Mouse (Mus musculus) hindbrain, embryonic 13.5 days (tissue): ENCODE data around the gene Pth. TPM values are rescaled to one million over a fixed set of nuclear protein-coding genes. Genes with fewer than 3 reads are reported as not detected.

ENCODE experiments used
- ATAC-seq: fragments of 200-750 bp; cut with Nextera tagmentation; 2 replicates; pipeline ENCODE4 v1.8.0; 2017; ENCODE audit warnings: moderate TSS enrichment; ENCODE audit not compliant: low FRiP score
- H3K27ac ChIP-seq: fragments of 300-500 bp; sonication (generic); 2 replicates; pipeline ENCODE4 v1.5.1; 2015; ENCODE audit warnings: inconsistent platforms, mild to moderate bottlenecking, moderate library complexity
- H3K27me3 ChIP-seq: fragments of 300-500 bp; sonication (generic); 2 replicates; pipeline ENCODE4 v1.6.1; 2015; ENCODE audit warnings: mild to moderate bottlenecking, inconsistent platforms
- H3K36me3 ChIP-seq: fragments of 300-500 bp; sonication (generic); 2 replicates; pipeline ENCODE4 v1.6.1; 2015; ENCODE audit warnings: mild to moderate bottlenecking, inconsistent platforms
- H3K4me1 ChIP-seq: fragments of 300-500 bp; sonication (generic); replicated peaks from 2 replicates; pipeline ENCODE4 v1.6.1; 2015; ENCODE audit warnings: inconsistent platforms
- H3K4me2 ChIP-seq: fragments of 300-500 bp; sonication (generic); 2 replicates; pipeline ENCODE4 v1.6.1; 2015; ENCODE audit warnings: inconsistent platforms, mild to moderate bottlenecking, moderate library complexity
- H3K4me3 ChIP-seq: fragments of 300-500 bp; sonication (generic); 2 replicates; pipeline ENCODE4 v1.5.1; 2015; ENCODE audit warnings: mild to moderate bottlenecking, inconsistent platforms
- H3K9ac ChIP-seq: fragments of 300-500 bp; sonication (generic); 2 replicates; pipeline ENCODE4 v1.6.1; 2015; ENCODE audit warnings: mild to moderate bottlenecking, inconsistent platforms
- H3K9me3 ChIP-seq: fragments of 300-500 bp; sonication (generic); 2 replicates; pipeline ENCODE4 v1.6.1; 2016; ENCODE audit warnings: inconsistent platforms
- WGBS: fragments of 180-500 bp; shearing (Covaris S2); methylation state at CpG from one replicate; pipeline ENCODE4 v1.1.7; 2015; 5-methylcytosine and 5-hydroxymethylcytosine counted together
- polyA plus RNA-seq: library from polyadenylated mRNA; unstranded; fragments of >200 nt; fragmentation: Nextera tagmentation; extraction: Ambion mirVana; gene quantifications from 2 replicates; pipeline ENCODE4 v1.2.1, GENCODE M21; 2015

Pth gene
- polyA plus RNA-seq, 1 experiment from 2014 or later, result not detected

DNA sequence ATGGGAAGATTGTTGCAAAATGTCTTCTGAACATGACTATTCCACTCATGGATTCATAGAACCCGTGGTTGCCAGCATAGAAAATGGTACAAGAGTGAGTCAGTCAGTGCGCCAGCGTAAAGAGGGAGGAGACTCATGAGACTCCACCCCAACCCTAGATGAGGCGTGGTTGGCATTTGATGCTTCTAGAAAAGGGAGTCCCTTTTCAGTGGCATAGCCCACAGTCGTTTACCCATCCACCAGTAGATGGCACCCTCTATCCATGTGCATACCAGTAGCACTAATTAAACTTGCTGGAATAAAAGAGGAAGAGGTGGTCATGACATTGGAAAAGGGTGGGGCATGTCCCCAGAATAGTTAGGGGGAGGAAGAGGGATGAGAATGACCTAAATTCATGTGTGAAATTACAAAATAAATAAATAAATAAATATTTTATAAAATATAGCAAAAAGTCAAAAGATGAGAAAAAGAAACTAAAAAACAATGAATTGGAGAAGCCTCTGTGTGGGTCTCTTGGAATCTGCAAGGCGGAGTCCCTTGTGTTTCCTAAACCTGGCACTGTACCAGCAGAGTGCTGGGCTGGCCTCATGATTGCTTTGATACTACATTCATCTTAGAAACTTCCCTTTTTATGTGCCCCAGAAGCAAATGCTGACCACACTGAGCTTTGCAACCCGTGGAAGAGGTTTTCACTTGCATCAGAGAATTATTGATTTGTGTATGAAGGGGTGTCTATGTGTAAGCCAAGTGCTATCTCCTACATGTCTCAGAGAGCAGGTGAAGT, 10.3 kb downstream of the Pth start:
- Histone ChIP-seq H3K9me3 (no peaks in the 10 kb centered on the region), H3K27me3 (no peaks in the 10 kb centered on the region), H3K9ac (no peak overlapping the region), H3K36me3 (no peaks in the 10 kb centered on the region), H3K4me1 (no peaks in the 10 kb centered on the region), H3K4me2 (no peak overlapping the region), H3K27ac (no peak overlapping the region), H3K4me3 (no peak overlapping the region)
- WGBS, result 32% methylated on average over 7 of the region's 7 CpGs
- ATAC-seq, result peak; percentile 46

DNA sequence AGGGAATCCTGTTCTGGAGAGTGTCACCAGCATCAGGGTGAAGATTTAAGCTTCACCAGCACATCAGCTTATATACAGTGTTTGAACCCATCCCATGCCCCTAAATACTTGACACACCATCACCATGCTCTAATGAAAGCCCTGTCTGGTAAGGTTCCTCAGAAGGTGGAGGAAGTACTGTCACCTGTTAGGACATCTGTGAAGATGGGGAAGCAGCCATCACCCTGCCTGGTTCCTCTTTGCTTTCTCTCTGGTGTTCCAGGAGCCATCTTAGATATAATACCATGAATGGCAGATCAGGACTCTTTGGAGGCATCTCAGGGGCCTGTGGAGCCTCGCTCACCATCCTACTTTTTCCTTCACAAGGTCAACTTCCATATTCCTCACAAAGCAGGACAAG, 15.7 kb downstream of the Pth start:
- WGBS, result 58% methylated on average over 1 of the region's 1 CpGs
- no peak for ATAC-seq

DNA sequence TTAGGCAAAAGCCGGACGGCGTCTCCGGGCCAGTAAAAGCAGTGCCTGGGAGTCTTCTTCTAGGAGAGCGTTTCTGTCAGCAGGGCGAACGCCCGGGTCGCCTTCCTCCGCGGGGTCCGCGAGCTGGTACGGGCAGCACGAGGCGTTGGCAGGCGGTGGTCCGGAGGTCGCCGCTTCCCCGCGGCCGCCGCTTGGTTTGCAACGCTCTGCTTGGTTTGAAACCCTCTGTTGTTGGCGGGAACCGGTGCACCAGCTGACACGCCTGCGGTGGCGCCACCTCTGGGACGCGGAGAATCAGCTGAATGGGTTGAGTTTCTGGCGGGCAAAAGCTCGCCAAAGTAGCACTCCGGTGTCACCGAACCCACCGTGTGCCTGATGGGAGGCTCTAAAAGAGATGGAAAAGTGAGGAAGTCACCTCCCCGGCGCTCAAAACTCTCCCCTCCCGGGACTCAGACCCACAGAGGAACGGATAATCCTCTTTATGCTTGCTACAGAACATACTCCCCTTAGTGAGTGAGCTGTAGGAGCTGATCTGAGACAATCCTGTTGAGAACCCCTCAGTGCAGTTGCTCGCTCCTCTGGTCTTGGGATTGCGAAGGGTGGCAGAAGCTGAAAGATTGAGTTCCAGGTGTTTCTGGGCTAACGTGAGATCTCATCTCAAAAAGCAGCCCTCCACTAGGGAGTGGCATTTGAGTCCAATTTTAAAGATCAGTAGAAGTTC, 18.6 kb downstream of the Pth start:
- under 1% methylated on average over 44 of the region's 44 CpGs for WGBS
- H3K36me3 ChIP-seq, result no peaks in the 10 kb centered on the region
- peak overlapping the region; percentile 95 for H3K27ac ChIP-seq
- peaks cover 29% of the 10 kb centered on the region for H3K4me1 ChIP-seq
- H3K9me3 ChIP-seq, result no peaks in the 10 kb centered on the region
- peak overlapping the region; percentile 89 for H3K4me3 ChIP-seq
- peak overlapping the region; percentile 78 for H3K4me2 ChIP-seq
- peak overlapping the region; percentile 97 for H3K9ac ChIP-seq
- 0 out of 2 replicates have a peak, but pooled peaks cover 4% of the 10 kb centered on the region for H3K27me3 ChIP-seq
- peak; percentile 74 for ATAC-seq

More for the DNA sequence above, 15.7 kb downstream of the Pth start:
- Histone ChIP-seq H3K9me3 (no peaks in the 10 kb centered on the region), H3K4me1 (peaks cover 14% of the 10 kb centered on the region), H3K4me2 (no peak overlapping the region), H3K27ac (no peak overlapping the region), H3K36me3 (no peaks in the 10 kb centered on the region), H3K9ac (no peak overlapping the region), H3K4me3 (no peak overlapping the region), H3K27me3 (0 out of 2 replicates have a peak, but pooled peaks cover 4% of the 10 kb centered on the region)

DNA sequence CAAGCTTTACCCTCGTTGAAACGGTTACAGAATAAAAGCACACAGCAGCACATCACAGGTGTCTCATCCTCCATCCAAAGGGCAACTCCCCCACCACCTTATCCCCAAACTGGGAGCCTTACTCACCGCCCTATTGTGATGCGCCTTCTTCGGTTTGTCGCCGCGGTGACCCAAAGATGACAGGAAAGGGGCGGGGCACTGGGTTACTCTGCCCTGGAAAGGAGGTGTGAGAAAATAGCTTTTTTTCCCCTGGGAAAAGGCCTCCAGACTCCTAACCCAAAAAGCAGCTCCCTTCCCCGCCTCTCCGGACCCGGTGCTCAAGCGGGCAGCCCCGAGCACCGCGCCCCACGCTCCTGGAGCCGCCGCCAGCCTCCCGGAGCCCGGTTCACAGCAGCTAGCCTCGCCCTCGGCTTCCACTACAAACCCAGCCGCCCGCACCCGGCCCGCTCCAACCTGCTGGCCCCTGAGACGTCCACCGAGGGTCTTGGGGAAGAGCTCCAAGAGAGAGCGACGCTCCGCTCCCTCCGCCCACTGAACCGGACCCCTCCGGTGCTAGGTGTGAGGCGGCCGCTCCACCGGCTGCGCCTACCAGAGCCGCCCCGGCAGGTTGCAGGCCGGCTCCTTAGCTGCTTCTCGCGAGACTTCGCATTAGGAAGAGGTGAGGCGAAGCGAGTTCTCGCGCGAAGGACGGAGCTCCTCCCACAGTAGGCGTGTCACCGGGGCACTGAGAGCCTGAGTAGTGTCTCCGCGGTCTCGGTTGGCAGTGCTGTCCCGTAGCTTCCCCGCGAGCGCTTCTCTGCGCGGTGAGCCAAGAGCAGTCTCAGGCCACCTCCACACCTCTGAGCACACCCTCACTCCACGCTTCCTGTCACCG, 19.4 kb downstream of the Pth start, which contains the start of gene Btbd10:
TSS of gene Btbd10 (minus strand) at position 647 of the 874 bp plus-strand sequence.
- peak; percentile 99 for ATAC-seq

DNA sequence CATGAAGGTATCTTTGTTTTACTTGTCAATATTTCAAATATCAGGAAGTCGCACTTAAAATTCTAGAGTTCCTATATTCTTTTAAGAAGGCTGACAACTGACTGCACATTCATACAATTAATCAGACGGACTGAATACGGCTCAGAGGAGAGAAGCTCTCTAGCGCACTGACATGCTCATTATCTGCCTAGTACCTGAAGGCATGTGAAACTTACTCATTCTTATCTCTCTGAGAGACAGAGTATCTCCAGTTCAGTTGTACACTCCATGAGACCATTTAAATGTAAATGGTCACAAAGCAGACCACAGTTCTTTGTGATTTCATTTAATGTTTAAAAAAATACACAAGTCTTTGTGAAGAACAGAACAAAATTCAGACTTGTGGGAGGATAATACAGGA, 20.9 kb downstream of the Pth start:
- no peaks in the 10 kb centered on the region for H3K36me3 ChIP-seq
- H3K4me2 ChIP-seq, result peak overlapping the region; percentile 78; the same call in 1 of the 2 replicates
- H3K9me3 ChIP-seq, result no peaks in the 10 kb centered on the region
- H3K4me1 ChIP-seq, result peaks cover 30% of the 10 kb centered on the region
- 55% methylated on average over 4 of the region's 4 CpGs for WGBS
- no peak overlapping the region for H3K27ac ChIP-seq
- no peak overlapping the region for H3K4me3 ChIP-seq
- no peak overlapping the region for H3K9ac ChIP-seq
- H3K27me3 ChIP-seq, result 0 out of 2 replicates have a peak, but pooled peaks cover 4% of the 10 kb centered on the region
- no peak for ATAC-seq

More for the DNA sequence above, 19.4 kb downstream of the Pth start, which contains the start of gene Btbd10:
- peaks cover 30% of the 10 kb centered on the region for H3K4me1 ChIP-seq
- peak within 1 kb of the TSS; percentile 95 for H3K27ac ChIP-seq
- no peaks in the 10 kb centered on the region for H3K9me3 ChIP-seq
- 0 out of 2 replicates have a peak, but pooled peaks cover 4% of the 10 kb centered on the region for H3K27me3 ChIP-seq
- peak within 1 kb of the TSS; percentile 97 for H3K9ac ChIP-seq
- peak within 1 kb of the TSS; percentile 89 for H3K4me3 ChIP-seq
- H3K4me2 ChIP-seq, result peak within 1 kb of the TSS; percentile 78
- H3K36me3 ChIP-seq, result no peaks in the 10 kb centered on the region
- WGBS, result under 1% methylated on average over 64 of the region's 64 CpGs

DNA sequence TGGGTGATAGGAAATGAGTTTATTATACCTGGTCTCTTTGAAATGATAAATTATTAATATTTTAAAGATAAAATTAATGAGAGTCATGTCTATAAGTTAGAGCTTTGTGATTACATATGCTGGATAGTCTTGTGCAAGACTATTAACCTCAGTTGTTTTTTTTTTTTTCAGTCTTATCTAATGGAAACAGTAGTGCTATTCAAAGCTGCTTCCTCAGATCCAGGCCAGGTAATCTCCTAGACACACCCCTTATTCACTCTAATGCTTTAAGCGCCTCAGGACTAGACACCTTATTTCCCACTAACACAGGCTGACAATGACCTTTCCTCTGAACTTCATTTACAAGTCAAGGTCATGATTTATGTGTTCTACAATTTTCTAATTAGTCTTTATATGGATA, 39.3 kb downstream of the Pth start:
- no peaks in the 10 kb centered on the region for H3K27me3 ChIP-seq
- H3K9ac ChIP-seq, result no peak overlapping the region
- H3K9me3 ChIP-seq, result no peaks in the 10 kb centered on the region
- WGBS, result 88% methylated on average over 1 of the region's 1 CpGs
- no peak overlapping the region for H3K27ac ChIP-seq
- H3K4me1 ChIP-seq, result peaks cover 4% of the 10 kb centered on the region
- H3K36me3 ChIP-seq, result no peaks in the 10 kb centered on the region
- no peak overlapping the region for H3K4me3 ChIP-seq
- no peak overlapping the region for H3K4me2 ChIP-seq
- no peak for ATAC-seq

DNA sequence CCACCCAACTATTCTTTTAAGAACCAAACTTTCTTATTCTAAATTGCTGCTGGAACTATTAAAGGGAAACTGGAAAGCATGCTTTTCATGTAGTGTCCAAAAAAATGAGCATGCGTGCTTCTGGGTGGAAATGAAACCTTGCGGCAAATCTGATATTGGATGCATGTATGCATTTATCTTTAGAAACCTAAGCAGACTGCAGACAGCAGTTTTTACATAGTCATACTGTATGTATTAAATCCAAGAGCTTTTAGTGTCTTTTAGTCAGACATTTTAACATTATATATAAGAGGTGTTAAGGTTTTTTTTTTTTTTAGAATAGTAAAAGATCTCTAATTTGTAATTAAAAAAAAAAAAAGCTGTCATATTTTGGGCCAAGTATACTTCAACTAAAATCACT, 40.7 kb downstream of the Pth start:
- Histone ChIP-seq H3K4me2 (no peak overlapping the region), H3K9ac (no peak overlapping the region), H3K36me3 (no peaks in the 10 kb centered on the region), H3K4me3 (no peak overlapping the region), H3K27ac (no peak overlapping the region; the same call in 1 of the 2 replicates), H3K27me3 (no peaks in the 10 kb centered on the region), H3K9me3 (no peaks in the 10 kb centered on the region), H3K4me1 (peaks cover 4% of the 10 kb centered on the region)
- ATAC-seq, result no peak
- WGBS, result 84% methylated on average over 2 of the region's 2 CpGs

DNA sequence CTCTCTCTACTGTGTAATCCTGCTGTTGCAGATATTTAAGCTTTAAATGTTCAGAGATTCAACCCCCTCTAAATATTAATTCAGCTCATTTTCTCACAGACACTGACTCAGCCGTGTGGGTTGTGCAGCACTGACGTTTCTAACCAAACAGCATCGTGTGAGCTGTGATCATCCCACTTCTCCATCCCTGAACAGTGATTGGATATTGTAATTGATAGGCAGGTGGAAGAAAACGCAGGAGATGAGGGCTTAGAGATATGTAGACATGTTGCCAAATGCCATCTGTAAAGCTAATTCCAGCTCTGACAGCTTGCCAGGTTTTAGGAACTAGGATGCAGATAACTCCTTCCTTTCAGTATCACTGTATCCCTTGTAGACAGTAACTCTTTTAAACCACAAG, 41.1 kb downstream of the Pth start:
- Histone ChIP-seq H3K36me3 (no peaks in the 10 kb centered on the region), H3K9ac (no peak overlapping the region), H3K4me3 (no peak overlapping the region), H3K27me3 (no peaks in the 10 kb centered on the region), H3K4me1 (peaks cover 4% of the 10 kb centered on the region), H3K9me3 (no peaks in the 10 kb centered on the region), H3K27ac (peak overlapping the region; percentile 30; the same call in 1 of the 2 replicates), H3K4me2 (peak overlapping the region; percentile 38)
- ATAC-seq, result no peak; the same call in 1 of the 2 replicates
- 27% methylated on average over 4 of the region's 4 CpGs for WGBS

Other genes with a start within 250 kb of the Pth start
- 11.5 and 13.2 TPM in 2 replicates for gene Arntl, start 181.1 kb downstream of the Pth start, polyA plus RNA-seq
- 64.2 and 68.7 TPM in 2 replicates for gene Btbd10, start 19.2 kb downstream of the Pth start, polyA plus RNA-seq
- gene Far1, start 125.3 kb upstream of the Pth start, polyA plus RNA-seq, result 67.4 and 69.4 TPM in 2 replicates